Mouse (Mus musculus): ENCODE results near the gene Mrps17.

DNA sequence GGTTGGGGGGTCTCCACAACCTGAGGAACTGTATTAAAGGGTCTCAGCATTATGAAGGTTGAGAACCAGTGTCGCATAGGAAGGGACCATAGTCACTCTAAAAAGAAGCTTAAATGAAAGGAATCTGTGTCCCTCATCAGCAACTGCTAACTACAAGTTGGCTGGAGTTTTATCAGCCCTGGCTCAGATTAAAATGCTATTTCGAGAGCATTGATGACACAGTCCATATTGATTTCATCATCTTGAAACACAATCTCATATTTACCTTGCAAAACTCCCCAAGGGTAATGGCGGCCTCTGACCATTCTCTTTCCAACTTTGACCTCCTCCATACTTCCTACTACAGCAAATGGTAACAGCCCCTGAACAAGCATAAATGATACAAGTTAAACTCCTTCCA lies 24.8 kb upstream of the Mrps17 start:
- TF ChIP-seq POLR2A (IDR thresholded peaks at IDR 0.05; ENCODE audit: borderline replicate concordance, extremely low read depth, low read depth, low read length) (no peak), CTCF (IDR thresholded peaks at IDR 0.05; ENCODE audit: insufficient read depth, low read length) (no peak)
